29 mouse cellular contexts compared by ENCODE assay signal in the genomic region with DNA sequence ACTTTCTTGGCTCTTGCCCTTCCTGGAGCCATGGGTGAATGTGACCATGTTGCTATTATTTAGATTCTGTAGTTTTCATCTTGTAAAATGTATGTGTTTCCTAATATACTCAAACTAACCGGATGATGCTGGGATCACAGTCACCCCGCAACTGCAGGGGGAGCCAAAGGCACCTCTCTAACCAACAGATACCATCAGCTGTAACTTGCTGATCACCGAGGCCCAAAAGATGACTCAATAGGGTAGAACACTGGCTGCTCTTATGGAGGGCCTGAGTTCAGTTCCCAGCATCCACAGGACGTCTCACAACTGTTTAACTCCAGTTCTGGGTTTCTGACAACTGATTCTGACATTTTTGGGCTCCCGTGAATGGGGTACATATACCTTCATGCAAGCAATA. TPM values are rescaled to one million over a fixed set of nuclear protein-coding genes. Genes with fewer than 3 reads are reported as not detected.
DNase-seq lines count a peak whose midpoint lies in the region; ATAC-seq and TF ChIP-seq lines count a peak whose summit lies in the region.
"Had no signal": no experiment of that assay in that cellular context is flagged by ENCODE, and none has a peak within 500 bp of the region (broad histone marks: within the 10 kb centered on the region; RNA-seq: fewer than 3 reads in every experiment).

No protein-coding gene starts in this region.

- H3K9ac ChIP-seq in liver, adult 2 months (ENCODE audit: low read depth, low read length) = no peak overlapping the region
- no peak overlapping the region for H3K9ac ChIP-seq in neural tube, embryonic 15.5 days (replicated peaks)
- H3K9ac ChIP-seq: embryonic facial prominence, embryonic 12.5 days; forebrain, postnatal 0 days; heart, embryonic 12.5 days; kidney, embryonic 15.5 days; limb, embryonic 15.5 days; lung, embryonic 15.5 days had no signal

- no peak overlapping the region for H3K4me3 ChIP-seq in liver, adult 2 months (ENCODE audit: insufficient read depth, low read depth, low read length)
- no peak overlapping the region for H3K4me3 ChIP-seq in neural tube, embryonic 15.5 days (replicated peaks)
- H3K4me3 ChIP-seq: embryonic facial prominence, embryonic 12.5 days; heart, embryonic 12.5 days; kidney, embryonic 15.5 days; limb, embryonic 15.5 days; lung, embryonic 15.5 days had no signal

- no peaks in the 10 kb centered on the region for H3K27me3 ChIP-seq in liver, adult 2 months (ENCODE audit: control insufficient read depth, insufficient read depth, low read length)
- H3K27me3 ChIP-seq in neural tube, embryonic 15.5 days (replicated peaks) = no peaks in the 10 kb centered on the region
- H3K27me3 ChIP-seq: CH12.LX; embryonic facial prominence, embryonic 12.5 days; heart, embryonic 12.5 days; kidney, embryonic 15.5 days; limb, embryonic 15.5 days; lung, embryonic 15.5 days; Patski had no signal

- peak; percentile 9 for DNase-seq in CD4-positive, CD25-positive, alpha-beta regulatory T cell, adult 2 months (ENCODE audit: low read depth, low spot score)
- DNase-seq in liver, adult 2 months (ENCODE audit: extremely low read depth, low read depth, low spot score) = no peak
- DNase-seq in liver (no peak), ES-CJ7 (ENCODE audit: low read depth, low spot score) (peak; percentile 33)
- DNase-seq in induced T-regulatory cell, adult 2 months (ENCODE audit: low read depth) = peak; percentile 16
- DNase-seq in right cerebral cortex, adult 18-20 months = no peak
- DNase-seq: adrenal gland, adult 8-10 months; cerebellum, adult 2 months; cerebellum, postnatal 25 days; forebrain, postnatal 0 days; gastrocnemius, postnatal 14 days; heart, adult 18-20 months; heart, postnatal 10 days; kidney, postnatal 36 days; left cerebral cortex, postnatal 4 days; lung, postnatal 36 days; midbrain, embryonic 14.5 days; right cerebral cortex, postnatal 25 days; spleen, adult 18-20 months had no signal

- H3K4me2 ChIP-seq in neural tube, embryonic 15.5 days = no peak overlapping the region
- H3K4me2 ChIP-seq: embryonic facial prominence, embryonic 12.5 days; heart, embryonic 12.5 days; kidney, embryonic 15.5 days; limb, embryonic 15.5 days; lung, embryonic 15.5 days had no signal

- no peak overlapping the region for H3K27ac ChIP-seq in liver, adult 2 months (replicated peaks; ENCODE audit: insufficient read depth, low read depth, low read length)
- no peak overlapping the region for H3K27ac ChIP-seq in neural tube, embryonic 15.5 days (replicated peaks)
- H3K27ac ChIP-seq: embryonic facial prominence, embryonic 12.5 days; kidney, embryonic 15.5 days; limb, embryonic 15.5 days; lung, embryonic 15.5 days had no signal

- H3K36me3 ChIP-seq in liver, adult 2 months (ENCODE audit: control insufficient read depth, insufficient read depth, low read length) = no peaks in the 10 kb centered on the region
- H3K36me3 ChIP-seq in neural tube, embryonic 15.5 days = peaks cover 65% of the 10 kb centered on the region
- H3K36me3 ChIP-seq: kidney, embryonic 15.5 days; lung, embryonic 15.5 days had no signal

- ATAC-seq in CD4-positive, CD25-positive, alpha-beta regulatory T cell, adult 4 months = no peak
- ATAC-seq in neural tube, embryonic 15.5 days (ENCODE audit: low FRiP score) = no peak
- ATAC-seq: forebrain, postnatal 0 days; inflammation-experienced regulatory T-cells, adult 6 months; Patski had no signal

- 87% methylated on average over 5 of the region's 5 CpGs for WGBS in liver, adult 2 months
- WGBS in neural tube, embryonic 15.5 days = 90% methylated on average over 5 of the region's 5 CpGs

- no peaks in the 10 kb centered on the region for H3K4me1 ChIP-seq in liver, adult 2 months (ENCODE audit: control insufficient read depth, insufficient read depth, low read length)
- H3K4me1 ChIP-seq in neural tube, embryonic 15.5 days = no peaks in the 10 kb centered on the region
- H3K4me1 ChIP-seq: embryonic facial prominence, embryonic 12.5 days; heart, embryonic 12.5 days; kidney, embryonic 15.5 days; lung, embryonic 15.5 days had no signal

- H3K9me3 ChIP-seq in neural tube, embryonic 15.5 days (replicated peaks) = no peaks in the 10 kb centered on the region
- H3K9me3 ChIP-seq: embryonic facial prominence, embryonic 12.5 days; heart, embryonic 12.5 days; kidney, embryonic 15.5 days; limb, embryonic 15.5 days; lung, embryonic 15.5 days had no signal

- no peaks in the 10 kb centered on the region for H3K79me2 ChIP-seq in liver, adult 2 months (ENCODE audit: control insufficient read depth, insufficient read depth, low read length)

- 0 out of 2 replicates have a peak, but pooled peaks have one; percentile 1 for TF ChIP-seq CTCF in liver, adult 2 months (IDR thresholded peaks at IDR 0.05; ENCODE audit: low read depth, low read length)

- no peak for TF ChIP-seq POLR2A in liver, adult 2 months (IDR thresholded peaks at IDR 0.05; ENCODE audit: extremely low read depth, insufficient read depth, low read length)

RNA-seq across cellular contexts. Expression of gene Dmc1, which starts 11.8 kb away (rescaled TPM):
- not detected for polyA plus RNA-seq in CD4-positive, CD25-positive, alpha-beta regulatory T cell, adult 4 months (2017; shearing (Covaris generic))
- 0.09 TPM in 1 of 2 replicates, not detected in the other for total RNA-seq in liver, adult 2 months (2014; rRNA removed)
- polyA plus RNA-seq in liver, adult 2 months (2012; rRNA removed) = not detected in 2 replicates
- 1.0 and 1.8 TPM in 2 replicates for polyA plus RNA-seq in neural tube, embryonic 15.5 days (2015; fragmentation: Nextera tagmentation; extraction: Ambion mirVana)
- total RNA-seq: CH12.LX; heart, adult 18-20 months had no signal
- polyA plus RNA-seq: inflammation-experienced regulatory T-cells, adult 6 months had no signal

RNA-seq across cellular contexts. Expression of gene Fam227a, which starts 42.0 kb away (rescaled TPM):
- polyA plus RNA-seq in CD4-positive, CD25-positive, alpha-beta regulatory T cell, adult 4 months (2017; shearing (Covaris generic)) = under 1 TPM; 0.15 to 0.50 TPM
- total RNA-seq in liver, adult 2 months (2014; rRNA removed) = 0.83 and 1.1 TPM in 2 replicates
- polyA plus RNA-seq in liver, adult 2 months (2012; rRNA removed) = 0.14 and 0.20 TPM in 2 replicates
- polyA plus RNA-seq in neural tube, embryonic 15.5 days (2015; fragmentation: Nextera tagmentation; extraction: Ambion mirVana) = 3.0 and 3.7 TPM in 2 replicates

RNA-seq across cellular contexts. Expression of gene Cby1, which starts 42.3 kb away (rescaled TPM):
- 10 to 100 TPM; 16.1 to 16.3 TPM for polyA plus RNA-seq in CD4-positive, CD25-positive, alpha-beta regulatory T cell, adult 4 months (2017; shearing (Covaris generic))
- total RNA-seq in liver, adult 2 months (2014; rRNA removed) = 6.6 and 6.8 TPM in 2 replicates
- polyA plus RNA-seq in liver, adult 2 months (2012; rRNA removed) = 3.3 and 4.4 TPM in 2 replicates
- 85.0 and 94.6 TPM in 2 replicates for polyA plus RNA-seq in neural tube, embryonic 15.5 days (2015; fragmentation: Nextera tagmentation; extraction: Ambion mirVana)

RNA-seq across cellular contexts. Expression of gene Tomm22, which starts 53.9 kb away (rescaled TPM):
- polyA plus RNA-seq in CD4-positive, CD25-positive, alpha-beta regulatory T cell, adult 4 months (2017; shearing (Covaris generic)) = 100 to 1,000 TPM; 183 to 185 TPM
- total RNA-seq in liver, adult 2 months (2014; rRNA removed) = 46.0 and 52.8 TPM in 2 replicates
- 22.2 and 23.9 TPM in 2 replicates for polyA plus RNA-seq in liver, adult 2 months (2012; rRNA removed)
- 231 and 246 TPM in 2 replicates for polyA plus RNA-seq in neural tube, embryonic 15.5 days (2015; fragmentation: Nextera tagmentation; extraction: Ambion mirVana)

Comparison
In these comparisons a context has a peak if more than half of its experiments do, and no peak if none do; other contexts are left out.
1. DNase-seq: peak in CD4-positive, CD25-positive, alpha-beta regulatory T cell, adult 2 months (single experiment), ES-CJ7 (single experiment) and induced T-regulatory cell, adult 2 months (single experiment); none in liver, adult 2 months (single experiment), liver (single experiment) and right cerebral cortex, adult 18-20 months (single experiment).